Mouse (Mus musculus): Measurements from ENCODE around the gene Ttc25. TPM values are rescaled to one million over a fixed set of nuclear protein-coding genes. Genes with fewer than 3 reads are reported as not detected.
A peak's percentile ranks its signal among the peaks of the same experiment; 100 is the strongest.
"Not testable (repeated sequence)": the region's sequence is repeated elsewhere in the genome, so short reads cannot be mapped to it uniquely, and the experiment has no call there.

Ttc25 gene
- total RNA-seq, 2 experiments from 2014 or later: 1.0 to 1.6 TPM

GRCm38 (mm10) chr11:100528375-100529165 lies 16.8 kb upstream of the Ttc25 start:
- DNase-seq (ENCODE audit: low spot score in 2 of 2): no peak

GRCm38 (mm10) chr11:100533871-100534270 lies 11.5 kb upstream of the Ttc25 start:
- DNase-seq (ENCODE audit: low spot score in 2 of 2): no peak

GRCm38 (mm10) chr11:100534411-100534810 lies 11.0 kb upstream of the Ttc25 start:
- not testable (repeated sequence) for DNase-seq (ENCODE audit: low spot score in 2 of 2)

GRCm38 (mm10) chr11:100534821-100535220 lies 10.6 kb upstream of the Ttc25 start:
- DNase-seq (ENCODE audit: low spot score in 2 of 2): not testable (repeated sequence)

DNA sequence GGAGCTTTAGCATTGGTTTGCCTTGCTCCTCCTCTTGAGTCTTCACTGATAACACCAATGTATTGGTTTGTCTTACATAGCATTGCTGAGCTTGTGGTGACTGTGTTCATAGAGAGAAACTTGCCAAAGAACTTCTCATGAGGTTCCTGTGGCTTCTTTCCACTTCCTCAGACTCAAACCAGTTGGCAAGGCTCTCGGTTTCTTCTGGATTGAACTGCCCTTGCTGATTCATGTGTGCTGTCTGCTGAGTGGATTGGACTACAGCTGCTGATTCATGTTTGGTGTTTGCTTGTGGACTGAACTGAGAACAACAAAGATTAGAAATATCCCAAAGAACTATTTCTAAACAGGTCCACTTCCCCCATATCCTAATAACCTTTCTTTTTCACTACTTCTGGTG lies 9.4 kb upstream of the Ttc25 start:
- no peak for DNase-seq (ENCODE audit: low spot score in 2 of 2)

- DNase-seq (ENCODE audit: low spot score in 2 of 2): no peak
Measured at GRCm38 (mm10) chr11:100536466-100536865, 8.9 kb upstream of the Ttc25 start.

- DNase-seq (ENCODE audit: low spot score in 2 of 2): no peak
Measured at GRCm38 (mm10) chr11:100540966-100541365, 4.4 kb upstream of the Ttc25 start.

DNA sequence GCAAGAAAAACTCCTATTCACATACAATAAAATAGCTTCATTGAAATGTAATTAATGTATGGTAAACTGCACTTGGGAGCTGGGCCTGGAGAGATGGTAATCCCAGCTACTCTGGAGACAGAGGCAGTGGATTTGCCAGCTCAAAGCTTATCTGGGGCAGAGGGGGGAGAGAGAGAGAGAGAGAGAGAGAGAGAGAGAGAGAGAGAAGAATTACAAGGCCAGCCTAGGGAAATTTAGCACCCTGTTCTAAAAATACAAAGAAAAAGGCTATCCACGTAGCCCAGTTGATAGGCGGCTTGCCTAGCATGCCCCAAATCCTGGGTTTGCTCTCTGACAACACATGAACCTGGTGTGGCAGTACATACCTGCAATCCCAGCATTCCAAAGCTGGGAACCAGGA lies 3.8 kb upstream of the Ttc25 start:
- no peak for DNase-seq (ENCODE audit: low spot score in 2 of 2)

GRCm38 (mm10) chr11:100545746-100546085 lies 309 bp downstream of the Ttc25 start:
- DNase-seq (ENCODE audit: low spot score in 2 of 2): no peak

- DNase-seq (ENCODE audit: low spot score in 2 of 2): no peak
Measured at GRCm38 (mm10) chr11:100546955-100547354, 1.5 kb downstream of the Ttc25 start.

DNA sequence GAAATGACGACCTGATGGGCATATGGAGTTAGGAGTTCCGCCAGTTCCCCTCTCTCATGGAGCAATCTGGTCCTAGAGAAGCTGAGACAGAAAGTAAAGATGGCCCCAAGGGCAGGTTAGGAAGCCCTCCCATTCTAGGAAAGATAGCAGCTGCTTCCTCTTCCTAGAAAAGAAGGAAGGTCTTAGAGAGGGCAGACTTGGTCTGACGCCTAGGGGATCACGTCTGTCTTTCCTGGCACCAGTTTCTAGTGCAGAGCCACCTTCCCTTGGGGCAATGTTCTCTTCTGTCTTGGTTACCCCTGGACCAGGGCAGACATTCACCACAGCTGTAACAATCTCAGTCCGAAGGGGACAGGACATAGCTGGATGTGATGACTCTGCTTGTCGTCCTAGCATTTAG lies 2.7 kb downstream of the Ttc25 start:
- no peak for DNase-seq (ENCODE audit: low spot score in 2 of 2)

DNA sequence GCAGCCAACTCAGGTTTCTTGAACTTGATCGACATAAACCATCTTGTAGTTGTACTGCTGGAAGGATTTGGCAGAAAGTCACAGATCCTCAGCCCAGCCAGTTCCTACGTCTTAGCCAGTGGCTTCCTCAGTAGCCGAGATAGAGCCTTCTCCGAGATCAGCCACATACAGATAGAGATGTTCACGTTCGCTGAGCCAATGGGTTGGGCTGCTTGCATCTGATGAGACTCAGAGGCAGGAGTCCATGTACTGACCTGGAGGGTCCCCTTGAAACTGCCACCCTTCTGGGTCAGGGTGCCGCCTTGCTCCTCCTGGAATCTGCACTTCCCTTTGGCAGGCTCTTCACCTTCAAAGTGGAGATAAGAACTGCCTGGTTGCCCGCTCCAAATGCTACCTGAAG lies 4.1 kb downstream of the Ttc25 start:
- DNase-seq (ENCODE audit: low spot score in 2 of 2): no peak

GRCm38 (mm10) chr11:100550101-100550500 lies 4.7 kb downstream of the Ttc25 start:
- no peak for DNase-seq (ENCODE audit: low spot score in 2 of 2)

- no peak for DNase-seq (ENCODE audit: low spot score in 2 of 2)
Measured at GRCm38 (mm10) chr11:100552842-100553241, 7.4 kb downstream of the Ttc25 start.

DNA sequence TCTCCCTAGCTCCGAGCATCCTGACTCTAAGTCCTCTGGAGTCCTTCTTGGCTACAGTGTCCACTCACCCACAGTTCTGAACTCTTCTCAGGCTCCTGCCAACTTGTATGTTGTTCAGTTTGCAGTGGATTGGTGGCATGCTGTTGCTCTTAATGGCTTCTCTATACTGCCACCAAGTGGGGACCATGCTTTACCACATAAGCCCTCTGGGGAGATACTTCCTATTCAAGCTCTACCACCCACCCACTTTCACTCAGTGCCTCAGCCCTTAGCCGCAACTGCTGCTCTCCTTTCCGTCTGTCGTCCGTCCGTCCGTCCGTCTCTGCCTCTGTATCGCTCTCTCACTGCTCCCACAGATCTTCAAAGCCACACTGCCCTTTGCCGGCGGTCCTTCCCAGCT lies 10.2 kb downstream of the Ttc25 start:
- peak; percentile 60 to 68 for DNase-seq (ENCODE audit: low spot score in 2 of 2)

DNA sequence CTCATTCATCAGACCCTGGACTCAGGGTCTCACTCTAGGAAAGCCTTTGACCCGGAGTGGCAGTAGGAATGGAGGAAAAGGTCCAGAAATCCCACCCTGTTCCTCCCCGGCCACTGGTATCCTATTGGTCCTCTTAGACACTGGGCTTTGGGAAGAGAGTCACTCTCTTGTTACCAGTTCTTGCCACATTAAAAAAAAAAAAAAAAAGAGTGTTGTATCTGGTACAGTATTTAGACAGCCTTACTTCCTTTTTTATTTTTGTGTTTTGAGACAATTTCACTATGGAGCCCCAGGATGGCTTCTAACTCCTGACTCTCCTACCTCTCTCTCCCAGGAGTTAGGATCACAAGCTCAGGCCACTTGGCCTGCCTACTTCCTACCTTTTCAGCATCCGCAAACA lies 12.2 kb downstream of the Ttc25 start:
- no peak for DNase-seq (ENCODE audit: low spot score in 2 of 2)

- DNase-seq (ENCODE audit: low spot score in 2 of 2): no peak
Measured at GRCm38 (mm10) chr11:100559476-100559875, 14.1 kb downstream of the Ttc25 start.

- no peak for DNase-seq (ENCODE audit: low spot score in 2 of 2)
Measured at GRCm38 (mm10) chr11:100561748-100562147, 16.3 kb downstream of the Ttc25 start.

DNA sequence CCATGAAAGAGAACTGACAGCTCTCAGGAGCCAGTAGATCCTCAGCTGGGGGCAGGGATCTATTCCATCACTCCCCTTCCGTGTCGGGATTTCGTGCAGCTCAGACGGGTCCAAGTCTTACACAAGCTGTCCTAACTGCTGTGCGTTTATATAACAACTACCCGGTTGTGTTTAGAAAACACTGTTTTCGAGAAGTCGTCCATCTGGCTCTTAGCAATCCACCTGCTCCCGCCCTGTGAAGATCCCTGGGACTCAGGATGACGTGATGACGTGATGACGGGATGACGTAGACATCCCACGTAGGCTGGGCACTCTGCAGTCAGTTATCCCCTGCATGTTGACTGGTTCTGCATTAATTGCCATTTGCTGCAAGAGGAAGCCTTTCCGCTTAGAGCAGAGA lies 18.9 kb downstream of the Ttc25 start:
- peak; percentile 51 to 60 for DNase-seq (ENCODE audit: low spot score in 2 of 2)

- DNase-seq (ENCODE audit: low spot score in 2 of 2): no peak
Measured at GRCm38 (mm10) chr11:100564703-100565102, 19.3 kb downstream of the Ttc25 start.

GRCm38 (mm10) chr11:100567229-100567628 lies 21.8 kb downstream of the Ttc25 start:
- no peak for DNase-seq (ENCODE audit: low spot score in 2 of 2)

DNA sequence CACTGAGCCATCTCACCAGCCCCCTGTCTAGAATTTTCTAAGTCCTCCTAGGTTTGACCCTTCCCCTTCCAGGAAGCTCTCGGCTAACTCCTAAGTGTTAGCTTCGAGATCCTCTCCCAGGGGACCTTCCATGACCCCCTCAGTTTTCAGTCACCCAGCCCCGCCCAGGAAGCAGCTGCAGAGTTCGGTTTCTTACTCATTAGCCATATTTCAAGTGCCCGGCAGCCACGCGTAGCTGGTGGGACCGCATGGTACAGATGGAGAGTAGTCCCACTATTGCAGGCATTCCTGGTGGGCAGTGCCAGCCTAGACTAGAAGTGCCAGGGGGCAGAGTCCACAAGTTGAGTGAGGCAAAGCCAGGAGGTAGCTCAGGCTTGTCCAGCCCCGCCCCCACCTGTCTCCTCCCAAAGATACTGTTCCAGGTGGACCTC lies 22.4 kb downstream of the Ttc25 start:
- no peak for DNase-seq (ENCODE audit: low spot score in 2 of 2)

DNA sequence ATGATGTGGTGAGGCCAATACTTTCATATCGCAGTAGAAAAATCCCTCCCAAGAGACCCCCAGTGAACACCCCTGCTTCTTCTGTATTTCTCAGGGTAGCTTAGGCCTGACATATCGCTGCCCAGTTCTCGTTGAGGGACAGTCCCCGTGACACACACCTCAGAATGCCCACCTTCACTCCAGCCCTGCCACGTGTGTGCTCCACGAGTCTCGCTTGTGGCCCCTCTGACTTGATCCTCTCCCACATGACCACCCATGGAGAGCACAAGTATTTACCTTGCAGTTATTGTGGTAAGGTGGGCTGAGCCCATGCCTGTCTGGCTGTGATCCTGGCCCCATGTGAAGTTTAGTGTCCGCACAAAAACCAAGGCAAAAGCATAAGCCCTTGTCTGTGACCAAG lies 23.3 kb downstream of the Ttc25 start:
- DNase-seq (ENCODE audit: low spot score in 2 of 2): no peak
